Mouse (Mus musculus) cortical plate, adult 2 months (tissue): ENCODE results near the gene Csmd2. TPM values are rescaled to one million over a fixed set of nuclear protein-coding genes. Genes with fewer than 3 reads are reported as not detected.
A peak's percentile ranks its signal among the peaks of the same experiment; 100 is the strongest.

Experiments
- H3K27ac ChIP-seq: fragments of 200-500 bp; 2 replicates; pipeline ENCODE4 v1.5.1; 2012; ENCODE audit warnings: low read length, control low read depth, inconsistent platforms; ENCODE audit not compliant: insufficient read depth
- H3K4me1 ChIP-seq: fragments of 200-500 bp; 2 replicates; pipeline ENCODE4 v1.6.1; 2011; ENCODE audit warnings: low read length; ENCODE audit not compliant: control insufficient read depth, insufficient read depth
- H3K4me3 ChIP-seq: fragments of 200-500 bp; 2 replicates; pipeline ENCODE4 v1.5.1; 2011; ENCODE audit warnings: mild to moderate bottlenecking, low read length, control low read depth; ENCODE audit not compliant: insufficient read depth
- CTCF ChIP-seq: fragments of 200-500 bp; IDR thresholded peaks from 2 replicates; pipeline ENCODE4 v1.5.1; 2011; ENCODE audit warnings: mild to moderate bottlenecking, control low read depth, low read length; ENCODE audit not compliant: insufficient read depth; ENCODE audit errors: extremely low read depth
- POLR2A ChIP-seq: fragments of 200-500 bp; IDR thresholded peaks from 2 replicates; pipeline ENCODE4 v1.6.1; 2011; ENCODE audit warnings: mild to moderate bottlenecking, low read length, control low read depth; ENCODE audit not compliant: insufficient read depth; ENCODE audit errors: extremely low read depth
- polyA plus RNA-seq: library from polyadenylated mRNA; depleted of rRNA; stranded (reverse); fragments of >200 nt; gene quantifications from 2 replicates; pipeline ENCODE4 v1.2.3, GENCODE M21; 2012

Csmd2 gene
- polyA plus RNA-seq, 1 experiment = 29.3 TPM

- no peak overlapping the region for H3K27ac ChIP-seq
- no peak for TF ChIP-seq POLR2A
- no peak for TF ChIP-seq CTCF
- H3K4me1 ChIP-seq = peaks cover 10% of the 10 kb centered on the region
- H3K4me3 ChIP-seq = no peak overlapping the region
Measured at GRCm38 (mm10) chr4:128429591-128429990, 441.9 kb downstream of the Csmd2 start.

GRCm38 (mm10) chr4:128440550-128440949 is 452.9 kb downstream of the Csmd2 start:
- Histone ChIP-seq H3K4me3 (no peak overlapping the region), H3K4me1 (peaks cover 4% of the 10 kb centered on the region), H3K27ac (no peak overlapping the region)
- TF ChIP-seq CTCF (no peak), POLR2A (no peak)

GRCm38 (mm10) chr4:128441228-128441627 is 453.6 kb downstream of the Csmd2 start:
- Histone ChIP-seq H3K4me3 (no peak overlapping the region), H3K27ac (no peak overlapping the region), H3K4me1 (peaks cover 6% of the 10 kb centered on the region)
- TF ChIP-seq CTCF = no peak
- no peak for TF ChIP-seq POLR2A

GRCm38 (mm10) chr4:128442791-128443190 is 455.1 kb downstream of the Csmd2 start:
- no peak overlapping the region for H3K27ac ChIP-seq
- peaks cover 6% of the 10 kb centered on the region for H3K4me1 ChIP-seq
- H3K4me3 ChIP-seq = no peak overlapping the region
- TF ChIP-seq CTCF = no peak
- no peak for TF ChIP-seq POLR2A

- no peak overlapping the region for H3K27ac ChIP-seq
Measured at GRCm38 (mm10) chr4:128445514-128446260, 458.0 kb downstream of the Csmd2 start.

GRCm38 (mm10) chr4:128448831-128449431 is 461.3 kb downstream of the Csmd2 start:
- H3K27ac ChIP-seq = peak overlapping the region; percentile 24
- no peak overlapping the region for H3K4me3 ChIP-seq
- peaks cover 22% of the 10 kb centered on the region for H3K4me1 ChIP-seq
- TF ChIP-seq POLR2A (0 out of 2 replicates have a peak, but pooled peaks have one; percentile 24), CTCF (no peak)

More at GRCm38 (mm10) chr4:128445514-128446260, 458.0 kb downstream of the Csmd2 start:
- no peak overlapping the region for H3K4me3 ChIP-seq
- peaks cover 17% of the 10 kb centered on the region for H3K4me1 ChIP-seq
- no peak for TF ChIP-seq CTCF
- no peak for TF ChIP-seq POLR2A

- peak overlapping the region; percentile 27; the same call in 1 of the 2 replicates for H3K27ac ChIP-seq
- no peak overlapping the region for H3K4me3 ChIP-seq
- TF ChIP-seq POLR2A (no peak), CTCF (no peak)
- H3K4me1 ChIP-seq = peaks cover 20% of the 10 kb centered on the region
Measured at GRCm38 (mm10) chr4:128450137-128450536, 462.5 kb downstream of the Csmd2 start.

GRCm38 (mm10) chr4:128450974-128451373 is 463.3 kb downstream of the Csmd2 start:
- H3K27ac ChIP-seq = peak overlapping the region; percentile 17; the same call in 1 of the 2 replicates
- peaks cover 16% of the 10 kb centered on the region for H3K4me1 ChIP-seq
- H3K4me3 ChIP-seq = no peak overlapping the region
- TF ChIP-seq CTCF (no peak), POLR2A (no peak)

GRCm38 (mm10) chr4:128451383-128451794 is 463.7 kb downstream of the Csmd2 start:
- Histone ChIP-seq H3K27ac (no peak overlapping the region), H3K4me1 (peaks cover 16% of the 10 kb centered on the region), H3K4me3 (no peak overlapping the region)
- TF ChIP-seq POLR2A (no peak), CTCF (no peak)

GRCm38 (mm10) chr4:128466708-128467107 is 479.1 kb downstream of the Csmd2 start:
- Histone ChIP-seq H3K4me3 (no peak overlapping the region), H3K27ac (no peak overlapping the region), H3K4me1 (no peaks in the 10 kb centered on the region)
- TF ChIP-seq CTCF = no peak
- TF ChIP-seq POLR2A = no peak
